Mouse (Mus musculus): ENCODE data around the gene Wdcp. TPM values are rescaled to one million over a fixed set of nuclear protein-coding genes. Genes with fewer than 3 reads are reported as not detected.
"Not testable (repeated sequence)": the region's sequence is repeated elsewhere in the genome, so short reads cannot be mapped to it uniquely, and the experiment has no call there.

Wdcp gene
- polyA plus RNA-seq, 1 experiment = 25.4 TPM

DNA sequence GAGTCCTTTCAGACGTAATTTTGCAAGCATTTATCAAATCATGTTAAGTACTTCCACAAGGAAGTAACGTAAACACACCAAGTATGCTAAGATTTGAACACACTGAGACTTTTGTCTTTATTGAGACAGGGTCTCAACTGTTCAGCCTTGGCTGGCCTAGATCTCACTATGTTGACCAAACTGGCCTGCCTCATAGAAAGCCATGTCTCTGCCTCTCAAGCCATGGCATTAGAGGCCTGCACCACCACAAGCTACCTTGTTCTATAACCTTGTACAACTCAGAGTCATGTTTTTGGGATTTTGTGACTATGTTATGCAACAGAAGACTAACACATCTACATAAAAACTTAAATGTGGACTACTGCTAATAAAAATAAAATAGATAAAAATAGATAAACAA, 39.0 kb downstream of the Wdcp start:
- Histone ChIP-seq H3K9me3 (replicated peaks; ENCODE audit: control insufficient read depth, insufficient read depth, low read length, poor library complexity, severe bottlenecking) (no peaks in the 10 kb centered on the region), H3K27me3 (ENCODE audit: control insufficient read depth, insufficient read depth, low read length, poor library complexity, severe bottlenecking) (no peaks in the 10 kb centered on the region), H3K9ac (ENCODE audit: low read depth, poor library complexity, severe bottlenecking) (no peak overlapping the region), H3K4me3 (ENCODE audit: low read depth, low read length) (no peak overlapping the region), H3K36me3 (ENCODE audit: control insufficient read depth, insufficient read depth, low read length, poor library complexity, severe bottlenecking) (peaks cover 37% of the 10 kb centered on the region), H3K4me1 (ENCODE audit: control insufficient read depth, insufficient read depth, low read length) (no peaks in the 10 kb centered on the region), H3K27ac (ENCODE audit: insufficient read depth, low read length) (no peak overlapping the region)
- no peak for TF ChIP-seq EP300 (IDR thresholded peaks at IDR 0.05; ENCODE audit: insufficient read depth, low read depth, low read length)
- TF ChIP-seq CTCF (IDR thresholded peaks at IDR 0.05; ENCODE audit: low read depth, low read length) = no peak
- no peak for TF ChIP-seq POLR2A (IDR thresholded peaks at IDR 0.05; ENCODE audit: insufficient read depth, low read length)

DNA sequence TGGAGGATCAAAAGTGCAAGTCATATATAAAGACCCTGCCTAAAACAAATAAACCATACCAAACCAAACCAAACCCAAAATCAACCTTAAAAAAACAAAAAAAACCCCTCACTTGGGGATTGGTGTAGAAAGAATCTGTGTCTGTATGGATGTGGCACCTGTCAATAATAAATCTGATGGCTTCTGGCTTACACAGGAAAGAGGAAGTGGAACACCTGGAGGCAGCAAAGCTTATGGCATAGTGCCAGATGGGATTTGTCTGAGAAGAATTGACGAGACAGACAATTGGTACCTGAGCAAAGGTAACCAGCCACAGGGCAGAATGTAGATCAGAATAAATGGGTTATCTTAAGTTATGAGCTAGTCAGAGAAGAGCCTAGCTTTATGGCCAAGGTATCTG, 42.0 kb downstream of the Wdcp start:
- Histone ChIP-seq H3K4me1 (ENCODE audit: control insufficient read depth, insufficient read depth, low read length) (no peaks in the 10 kb centered on the region), H3K36me3 (ENCODE audit: control insufficient read depth, insufficient read depth, low read length, poor library complexity, severe bottlenecking) (peaks cover 40% of the 10 kb centered on the region), H3K27ac (ENCODE audit: insufficient read depth, low read length) (no peak overlapping the region), H3K27me3 (ENCODE audit: control insufficient read depth, insufficient read depth, low read length, poor library complexity, severe bottlenecking) (no peaks in the 10 kb centered on the region), H3K4me3 (ENCODE audit: low read depth, low read length) (no peak overlapping the region), H3K9ac (ENCODE audit: low read depth, poor library complexity, severe bottlenecking) (no peak overlapping the region), H3K9me3 (replicated peaks; ENCODE audit: control insufficient read depth, insufficient read depth, low read length, poor library complexity, severe bottlenecking) (no peaks in the 10 kb centered on the region)
- TF ChIP-seq EP300 (IDR thresholded peaks at IDR 0.05; ENCODE audit: insufficient read depth, low read depth, low read length) = no peak
- TF ChIP-seq CTCF (IDR thresholded peaks at IDR 0.05; ENCODE audit: low read depth, low read length) = no peak
- TF ChIP-seq POLR2A (IDR thresholded peaks at IDR 0.05; ENCODE audit: insufficient read depth, low read length) = no peak

DNA sequence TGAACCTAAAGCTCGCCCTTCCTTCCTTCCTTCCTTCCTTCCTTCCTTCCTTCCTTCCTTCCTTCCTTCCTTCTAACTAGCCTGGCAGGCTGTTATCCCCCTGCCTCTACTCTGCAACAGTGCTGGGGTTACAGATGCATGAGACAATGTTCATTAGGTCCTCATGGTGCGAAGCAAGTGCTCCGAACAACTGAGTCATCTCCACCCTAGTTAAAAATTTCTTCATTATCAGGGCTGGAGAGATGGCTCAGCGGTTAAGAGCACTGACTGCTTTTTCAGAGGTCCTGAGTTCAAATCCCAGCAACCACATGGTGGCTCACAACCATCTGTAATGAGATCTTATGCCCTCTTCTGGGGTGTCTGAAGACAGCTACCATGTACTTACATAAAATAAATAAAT, 43.5 kb downstream of the Wdcp start:
- not testable (repeated sequence) for H3K9me3 ChIP-seq (replicated peaks; ENCODE audit: control insufficient read depth, insufficient read depth, low read length, poor library complexity, severe bottlenecking); H3K4me3 ChIP-seq (ENCODE audit: low read depth, low read length); H3K9ac ChIP-seq (ENCODE audit: low read depth, poor library complexity, severe bottlenecking); H3K4me1 ChIP-seq (ENCODE audit: control insufficient read depth, insufficient read depth, low read length); H3K27me3 ChIP-seq (ENCODE audit: control insufficient read depth, insufficient read depth, low read length, poor library complexity, severe bottlenecking); H3K27ac ChIP-seq (ENCODE audit: insufficient read depth, low read length)
- H3K36me3 ChIP-seq (ENCODE audit: control insufficient read depth, insufficient read depth, low read length, poor library complexity, severe bottlenecking) = peaks cover 39% of the 10 kb centered on the region

DNA sequence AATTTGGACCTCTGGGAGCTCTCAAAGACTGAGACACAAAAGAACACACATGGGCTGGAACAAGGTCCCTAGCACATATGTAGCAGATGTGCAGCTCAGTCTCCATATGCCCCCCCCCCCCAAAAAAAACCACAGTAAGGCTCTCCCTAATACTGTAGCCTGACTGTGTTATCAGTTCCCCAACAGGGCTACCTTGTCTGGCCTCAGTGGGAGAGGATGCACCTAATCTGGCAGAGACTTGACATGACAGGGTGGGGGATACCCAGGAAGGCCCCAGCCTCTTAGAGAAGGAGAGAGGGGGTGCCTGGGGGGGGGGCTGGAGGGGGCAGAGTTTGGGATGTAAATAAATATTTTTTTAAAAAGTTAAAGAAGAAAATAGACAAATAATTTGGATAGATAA, 45.6 kb downstream of the Wdcp start:
- H3K4me1 ChIP-seq (ENCODE audit: control insufficient read depth, insufficient read depth, low read length) = no peaks in the 10 kb centered on the region
- H3K36me3 ChIP-seq (ENCODE audit: control insufficient read depth, insufficient read depth, low read length, poor library complexity, severe bottlenecking) = peaks cover 47% of the 10 kb centered on the region
- no peak for TF ChIP-seq CTCF (IDR thresholded peaks at IDR 0.05; ENCODE audit: low read depth, low read length)
- TF ChIP-seq POLR2A (IDR thresholded peaks at IDR 0.05; ENCODE audit: insufficient read depth, low read length) = no peak
- TF ChIP-seq EP300 (IDR thresholded peaks at IDR 0.05; ENCODE audit: insufficient read depth, low read depth, low read length) = no peak
- no peaks in the 10 kb centered on the region for H3K9me3 ChIP-seq (replicated peaks; ENCODE audit: control insufficient read depth, insufficient read depth, low read length, poor library complexity, severe bottlenecking)
- no peaks in the 10 kb centered on the region for H3K27me3 ChIP-seq (ENCODE audit: control insufficient read depth, insufficient read depth, low read length, poor library complexity, severe bottlenecking)
- H3K27ac ChIP-seq (ENCODE audit: insufficient read depth, low read length) = no peak overlapping the region
- no peak overlapping the region for H3K9ac ChIP-seq (ENCODE audit: low read depth, poor library complexity, severe bottlenecking)
- no peak overlapping the region for H3K4me3 ChIP-seq (ENCODE audit: low read depth, low read length)

DNA sequence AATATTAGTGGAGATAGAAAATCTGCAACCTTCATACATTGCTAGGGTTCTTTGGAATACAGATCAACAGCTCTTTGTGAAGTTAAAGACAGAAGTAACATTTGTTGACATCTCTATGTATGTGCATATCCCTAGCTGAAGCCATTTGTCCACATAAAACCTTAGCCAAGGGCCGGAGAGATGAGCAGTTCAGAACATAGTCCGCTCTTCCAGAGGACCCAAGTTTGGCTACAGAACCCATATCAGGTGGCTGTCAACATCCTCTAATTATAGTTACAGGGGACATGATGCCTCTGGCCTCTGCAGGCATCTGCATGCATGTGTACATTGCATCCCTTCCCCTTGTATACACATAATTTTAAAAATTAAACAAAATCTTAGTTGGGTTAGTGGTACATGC, 46.1 kb downstream of the Wdcp start:
- TF ChIP-seq EP300 (IDR thresholded peaks at IDR 0.05; ENCODE audit: insufficient read depth, low read depth, low read length) (no peak), CTCF (IDR thresholded peaks at IDR 0.05; ENCODE audit: low read depth, low read length) (no peak), POLR2A (IDR thresholded peaks at IDR 0.05; ENCODE audit: insufficient read depth, low read length) (no peak)
- Histone ChIP-seq H3K9ac (ENCODE audit: low read depth, poor library complexity, severe bottlenecking) (no peak overlapping the region), H3K4me3 (ENCODE audit: low read depth, low read length) (no peak overlapping the region), H3K27me3 (ENCODE audit: control insufficient read depth, insufficient read depth, low read length, poor library complexity, severe bottlenecking) (no peaks in the 10 kb centered on the region), H3K4me1 (ENCODE audit: control insufficient read depth, insufficient read depth, low read length) (no peaks in the 10 kb centered on the region), H3K9me3 (replicated peaks; ENCODE audit: control insufficient read depth, insufficient read depth, low read length, poor library complexity, severe bottlenecking) (no peaks in the 10 kb centered on the region), H3K36me3 (ENCODE audit: control insufficient read depth, insufficient read depth, low read length, poor library complexity, severe bottlenecking) (peaks cover 51% of the 10 kb centered on the region), H3K27ac (ENCODE audit: insufficient read depth, low read length) (no peak overlapping the region)

DNA sequence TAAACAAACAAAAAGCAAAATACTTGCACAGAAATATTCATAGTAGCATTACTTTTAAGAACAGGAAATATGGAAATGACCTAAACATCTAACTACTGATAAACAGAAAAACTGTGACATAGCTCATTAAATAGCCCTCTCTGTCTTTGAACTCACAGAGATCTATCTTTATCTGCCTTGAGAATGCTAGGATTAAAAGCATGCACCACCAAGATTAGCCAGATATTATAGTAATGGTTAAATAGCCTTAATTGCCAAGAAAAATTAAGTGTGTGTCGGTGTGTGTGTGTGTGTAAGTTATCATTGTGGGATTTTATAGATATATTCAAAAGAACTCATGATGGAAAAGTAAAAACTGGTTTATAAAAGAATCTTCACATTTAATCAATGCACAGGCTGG, 46.8 kb downstream of the Wdcp start:
- peaks cover 47% of the 10 kb centered on the region for H3K36me3 ChIP-seq (ENCODE audit: control insufficient read depth, insufficient read depth, low read length, poor library complexity, severe bottlenecking)
- no peaks in the 10 kb centered on the region for H3K9me3 ChIP-seq (replicated peaks; ENCODE audit: control insufficient read depth, insufficient read depth, low read length, poor library complexity, severe bottlenecking)
- TF ChIP-seq POLR2A (IDR thresholded peaks at IDR 0.05; ENCODE audit: insufficient read depth, low read length) (no peak), EP300 (IDR thresholded peaks at IDR 0.05; ENCODE audit: insufficient read depth, low read depth, low read length) (no peak), CTCF (IDR thresholded peaks at IDR 0.05; ENCODE audit: low read depth, low read length) (no peak)
- H3K4me3 ChIP-seq (ENCODE audit: low read depth, low read length) = no peak overlapping the region
- no peak overlapping the region for H3K9ac ChIP-seq (ENCODE audit: low read depth, poor library complexity, severe bottlenecking)
- H3K27ac ChIP-seq (ENCODE audit: insufficient read depth, low read length) = no peak overlapping the region
- no peaks in the 10 kb centered on the region for H3K27me3 ChIP-seq (ENCODE audit: control insufficient read depth, insufficient read depth, low read length, poor library complexity, severe bottlenecking)
- H3K4me1 ChIP-seq (ENCODE audit: control insufficient read depth, insufficient read depth, low read length) = no peaks in the 10 kb centered on the region
